Mouse (Mus musculus) bone marrow macrophage, adult 2 months (primary cell): ENCODE measurements around the gene Pde8b. TPM values are rescaled to one million over a fixed set of nuclear protein-coding genes. Genes with fewer than 3 reads are reported as not detected.

Experiments
- H3K27ac ChIP-seq: 2 replicates; pipeline ENCODE4 v1.5.1; 2012; ENCODE audit warnings: low read depth, low read length; ENCODE audit not compliant: insufficient read depth
- H3K4me1 ChIP-seq: 2 replicates; pipeline ENCODE4 v1.6.1; 2012; ENCODE audit warnings: low read length; ENCODE audit not compliant: control insufficient read depth, insufficient read depth
- H3K4me3 ChIP-seq: 2 replicates; pipeline ENCODE4 v1.5.1; 2012; ENCODE audit warnings: mild to moderate bottlenecking, low read length, moderate library complexity; ENCODE audit not compliant: insufficient read depth
- CTCF ChIP-seq: IDR thresholded peaks from 2 replicates; pipeline ENCODE4 v1.5.1; 2012; ENCODE audit warnings: low read depth, mild to moderate bottlenecking, low read length, moderate library complexity
- POLR2A ChIP-seq: IDR thresholded peaks from 2 replicates; pipeline ENCODE4 v1.6.1; 2012; ENCODE audit warnings: mild to moderate bottlenecking, low read depth, low read length, borderline replicate concordance
- polyA plus RNA-seq: library from polyadenylated mRNA; stranded (reverse); fragments of >200 nt; gene quantifications from 2 replicates; pipeline ENCODE4 v1.2.4, GENCODE M21; 2012; ENCODE audit not compliant: missing spikeins, insufficient read depth, insufficient read length

Pde8b gene
- polyA plus RNA-seq, 1 experiment, result 4.9 TPM

- TF ChIP-seq CTCF (no peak), POLR2A (no peak)
- Histone ChIP-seq H3K27ac (no peak overlapping the region), H3K4me3 (no peak overlapping the region), H3K4me1 (no peaks in the 10 kb centered on the region; the same call in 1 of the 2 replicates)
These were observed 10.3 kb upstream of the Pde8b start for GRCm38 (mm10) chr13:95260391-95260790.

DNA sequence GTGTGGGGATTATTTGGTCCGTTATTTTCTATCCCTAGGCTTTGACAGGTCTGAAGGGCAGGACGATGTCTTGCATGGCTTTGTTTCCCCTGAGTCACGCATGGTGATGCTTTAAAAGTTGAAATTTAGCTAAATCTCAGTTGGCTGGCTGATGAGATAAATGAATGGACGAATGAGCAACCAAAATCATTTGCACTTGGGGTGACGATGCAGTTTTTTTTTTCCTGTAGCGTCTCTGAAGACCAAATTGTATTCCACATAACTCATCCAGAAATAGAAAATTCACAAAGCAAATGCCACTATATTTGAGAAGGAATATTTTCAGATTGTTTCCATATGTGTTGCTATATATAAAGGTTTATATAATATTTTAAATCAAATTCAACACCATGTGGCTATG, 6.9 kb upstream of the Pde8b start:
- no peak for TF ChIP-seq POLR2A
- no peak for TF ChIP-seq CTCF
- Histone ChIP-seq H3K27ac (no peak overlapping the region), H3K4me1 (no peaks in the 10 kb centered on the region; the same call in 1 of the 2 replicates), H3K4me3 (no peak overlapping the region)

- no peak overlapping the region for H3K4me3 ChIP-seq
- H3K27ac ChIP-seq, result no peak overlapping the region
- no peaks in the 10 kb centered on the region for H3K4me1 ChIP-seq
- no peak for TF ChIP-seq CTCF
- TF ChIP-seq POLR2A, result no peak
These were observed 4.9 kb upstream of the Pde8b start for GRCm38 (mm10) chr13:95255083-95255482.

DNA sequence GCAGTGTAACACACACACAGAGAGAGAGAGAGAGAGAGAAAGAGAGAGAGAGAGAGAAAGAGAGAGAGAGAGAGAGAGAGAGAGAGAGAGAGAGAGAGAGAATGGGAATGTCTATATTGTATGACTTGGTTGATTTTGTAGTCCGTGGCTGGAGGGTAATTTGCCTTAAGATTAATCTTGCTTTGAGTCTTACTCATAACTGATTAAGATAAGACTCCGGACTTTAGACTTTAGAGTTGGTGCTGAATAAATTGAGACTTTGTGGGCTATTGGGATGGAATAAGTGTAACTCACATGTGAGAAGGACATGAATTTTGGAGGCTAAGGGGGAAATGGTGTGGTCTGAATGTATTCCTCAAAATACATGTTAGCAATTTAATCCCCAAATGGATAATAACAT, 7.1 kb downstream of the Pde8b start:
- H3K4me1 ChIP-seq, result no peaks in the 10 kb centered on the region
- H3K4me3 ChIP-seq, result no peak overlapping the region
- H3K27ac ChIP-seq, result no peak overlapping the region
- TF ChIP-seq POLR2A (no peak), CTCF (no peak)

DNA sequence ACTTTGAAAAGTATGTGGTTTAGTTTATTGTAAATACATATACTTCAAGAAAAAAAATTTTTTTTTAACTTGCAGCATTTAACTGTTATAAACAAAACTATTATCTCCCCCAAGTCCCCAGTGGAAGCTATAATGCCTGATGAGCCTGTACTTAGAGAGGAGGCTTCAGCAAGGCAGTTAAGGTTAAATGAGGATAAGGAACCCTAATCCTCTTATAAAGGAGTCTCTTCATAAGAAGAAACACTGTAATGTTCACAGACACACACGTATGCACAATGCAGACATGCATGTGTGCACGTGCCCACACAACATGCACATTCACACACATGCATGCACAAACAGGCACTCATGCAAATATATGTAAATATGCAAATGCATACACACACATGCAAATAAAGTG, 12.6 kb downstream of the Pde8b start:
- TF ChIP-seq POLR2A (no peak), CTCF (no peak)
- Histone ChIP-seq H3K4me1 (no peaks in the 10 kb centered on the region), H3K4me3 (no peak overlapping the region), H3K27ac (no peak overlapping the region)

DNA sequence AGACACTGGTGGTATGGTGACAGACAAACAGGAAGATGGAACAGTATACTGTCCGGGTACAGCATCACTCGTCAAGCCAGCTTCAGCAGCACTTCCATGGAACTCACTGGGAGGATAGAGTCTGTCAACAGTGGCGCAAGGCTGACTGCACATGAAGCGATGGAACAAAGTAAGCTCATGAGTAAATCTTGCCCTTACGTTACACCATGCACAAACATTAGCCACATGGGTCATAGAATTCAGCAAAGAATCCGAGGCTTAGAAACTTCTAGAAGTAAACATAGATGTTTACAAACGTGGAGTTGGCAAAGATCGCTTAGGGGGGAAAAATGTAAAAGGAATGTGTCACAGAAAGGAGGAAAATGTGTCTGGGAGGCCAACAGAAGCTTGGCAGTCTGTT, 14.9 kb downstream of the Pde8b start:
- H3K4me3 ChIP-seq, result no peak overlapping the region
- H3K27ac ChIP-seq, result no peak overlapping the region
- peaks cover 7% of the 10 kb centered on the region for H3K4me1 ChIP-seq
- no peak for TF ChIP-seq POLR2A
- TF ChIP-seq CTCF, result no peak

DNA sequence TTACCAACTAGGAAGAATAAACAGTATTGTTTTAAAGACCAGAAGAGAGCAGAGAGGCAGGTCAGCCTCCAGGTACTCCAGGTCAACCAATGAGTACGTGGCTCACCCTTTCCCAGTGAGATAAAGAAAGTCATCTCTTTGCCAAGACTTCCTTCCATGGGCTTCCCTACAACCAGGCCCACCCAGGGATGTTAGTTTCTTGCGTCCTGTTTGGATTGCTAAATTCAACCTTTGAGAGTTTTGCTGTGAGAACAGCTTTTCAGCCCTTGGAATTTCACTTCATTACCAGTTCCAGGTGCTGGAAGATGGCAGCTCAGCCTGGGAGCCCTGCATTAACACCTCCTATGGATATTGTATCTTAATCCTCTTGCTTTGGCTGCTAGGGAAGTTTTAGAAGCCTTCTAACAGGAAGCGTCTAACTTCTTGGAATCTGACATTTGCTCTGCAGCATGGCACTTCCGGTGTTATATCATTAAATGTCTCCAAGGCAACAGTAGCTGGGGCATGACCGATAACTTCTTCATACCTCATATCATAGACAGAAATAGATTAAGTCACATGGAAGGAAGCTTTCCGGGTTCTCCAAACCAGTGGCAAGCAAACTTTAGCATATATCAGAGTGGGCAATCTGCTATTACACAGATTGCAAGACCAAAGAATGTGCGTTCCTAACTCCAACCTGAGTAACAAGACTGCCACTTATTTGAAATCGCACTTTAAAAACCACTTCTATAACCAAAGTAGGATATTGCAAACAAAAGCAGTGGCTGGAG, 18.6 kb downstream of the Pde8b start:
- TF ChIP-seq POLR2A, result no peak
- TF ChIP-seq CTCF, result no peak
- Histone ChIP-seq H3K27ac (no peak overlapping the region), H3K4me1 (peaks cover 7% of the 10 kb centered on the region), H3K4me3 (no peak overlapping the region)

DNA sequence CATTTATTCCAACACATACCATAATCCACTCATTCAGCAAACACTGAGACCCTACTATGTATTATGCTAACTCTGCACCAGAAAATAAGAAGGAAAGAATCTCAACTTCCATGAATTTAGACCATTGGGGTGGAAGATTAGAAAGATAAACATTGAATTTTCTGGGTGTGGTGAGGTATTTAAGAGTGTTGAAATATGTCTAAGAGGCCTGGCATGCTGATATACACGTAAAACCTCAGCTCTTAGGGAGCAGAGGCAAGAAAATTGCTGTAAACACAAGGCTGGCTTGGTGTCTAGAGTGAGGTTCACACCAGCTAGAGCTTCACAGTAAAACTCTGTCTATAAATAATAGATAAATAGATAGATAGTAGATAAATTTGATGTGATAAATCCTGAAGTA, 19.8 kb downstream of the Pde8b start:
- peaks cover 7% of the 10 kb centered on the region for H3K4me1 ChIP-seq
- H3K27ac ChIP-seq, result no peak overlapping the region
- no peak for TF ChIP-seq CTCF
- TF ChIP-seq POLR2A, result no peak

GRCm38 (mm10) chr13:95224491-95224890, 25.6 kb downstream of the Pde8b start:
- Histone ChIP-seq H3K27ac (no peak overlapping the region), H3K4me3 (no peak overlapping the region), H3K4me1 (no peaks in the 10 kb centered on the region)
- TF ChIP-seq CTCF, result no peak
- TF ChIP-seq POLR2A, result no peak

More for the DNA sequence above, 19.8 kb downstream of the Pde8b start:
- no peak overlapping the region for H3K4me3 ChIP-seq

DNA sequence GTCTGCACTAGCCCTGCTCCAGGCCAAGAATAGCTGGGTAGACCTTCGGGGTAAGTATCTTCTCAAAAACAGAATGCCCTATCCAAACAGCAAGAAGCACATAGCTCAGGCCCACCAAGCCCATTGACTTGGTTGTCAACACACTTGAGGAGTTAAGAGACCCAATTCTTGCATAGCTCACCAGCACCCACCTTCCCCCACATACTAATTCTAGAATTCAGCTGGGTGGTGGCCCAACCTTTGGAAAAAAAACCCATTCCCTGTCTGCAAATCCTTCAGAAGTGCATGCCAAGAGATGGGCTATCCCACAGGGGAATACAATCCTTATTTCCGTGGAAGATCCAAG, 26.7 kb downstream of the Pde8b start:
- H3K4me3 ChIP-seq, result no peak overlapping the region
- H3K4me1 ChIP-seq, result no peaks in the 10 kb centered on the region
- no peak for TF ChIP-seq POLR2A
- TF ChIP-seq CTCF, result no peak
- no peak overlapping the region for H3K27ac ChIP-seq
